Mouse (Mus musculus) CH12.LX (cell line): ENCODE measurements around the gene Syna. TPM values are rescaled to one million over a fixed set of nuclear protein-coding genes. Genes with fewer than 3 reads are reported as not detected.

ENCODE experiments used
- DNase-seq: peaks from one replicate; pipeline ENCODE4 v3.0.0-alpha.2; 2013; ENCODE audit errors: extremely low read depth
- H3K27ac ChIP-seq: 2 replicates; pipeline ENCODE4 v1.5.1; 2012; ENCODE audit warnings: low read depth, mild to moderate bottlenecking, control low read depth, moderate library complexity; ENCODE audit not compliant: insufficient read depth
- H3K27me3 ChIP-seq: replicated peaks from 2 replicates; pipeline ENCODE3; 2012; ENCODE audit warnings: inconsistent platforms
- H3K36me3 ChIP-seq, 2 experiments: replicated peaks in 1 of 2; 2 replicates each; pipeline versions ENCODE3 to v1.6.1; 2012; ENCODE audit warnings: inconsistent platforms in 1 of 2, low read length in 1 of 2, mild to moderate bottlenecking in 1 of 2, mixed read lengths in 1 of 2, moderate library complexity in 1 of 2; ENCODE audit not compliant: control insufficient read depth in 1 of 2, insufficient read depth in 1 of 2
- H3K4me1 ChIP-seq, 2 experiments: 2 replicates each; pipeline ENCODE4 v1.6.1; 2012; ENCODE audit warnings: inconsistent platforms in 1 of 2, moderate library complexity in 1 of 2; ENCODE audit not compliant: insufficient read depth in 2 of 2, control insufficient read depth in 1 of 2
- H3K4me2 ChIP-seq: 2 replicates; pipeline ENCODE4 v1.6.1; 2012; ENCODE audit warnings: low read depth, mild to moderate bottlenecking, control low read depth; ENCODE audit not compliant: poor library complexity, insufficient read depth, severe bottlenecking
- H3K4me3 ChIP-seq, 3 experiments: fragments of 150-350 bp in 1 of 3; sonication (generic) in 1 of 3; replicated peaks in 1 of 3; 2 replicates each; pipeline versions ENCODE3 to v1.5.1; 2011 to 2012; ENCODE audit warnings: low read depth in 2 of 3, low read length in 2 of 3, mild to moderate bottlenecking in 2 of 3, moderate library complexity in 2 of 3, control low read depth in 1 of 3, improper control_type of control experiment in 1 of 3, inconsistent platforms in 1 of 3, mixed read lengths in 1 of 3; ENCODE audit not compliant: poor library complexity in 1 of 3
- H3K79me2 ChIP-seq: replicated peaks from 2 replicates; pipeline ENCODE4 v1.6.1; 2012; ENCODE audit warnings: mild to moderate bottlenecking, moderate library complexity; ENCODE audit not compliant: control insufficient read depth, poor library complexity, insufficient read depth, severe bottlenecking; ENCODE audit errors: extremely low read depth
- H3K9ac ChIP-seq: 2 replicates; pipeline ENCODE4 v1.6.1; 2012; ENCODE audit warnings: low read depth, mild to moderate bottlenecking, control low read depth, moderate library complexity; ENCODE audit not compliant: insufficient read depth
- H3K9me3 ChIP-seq: replicated peaks from 2 replicates; pipeline ENCODE3; 2012; ENCODE audit warnings: low read length, inconsistent platforms, mixed read lengths
- CHD2 ChIP-seq: IDR thresholded peaks from 2 replicates; pipeline ENCODE4 v1.6.1; 2011; ENCODE audit warnings: low read length, improper control_type of control experiment
- E2F4 ChIP-seq: IDR thresholded peaks from 2 replicates; pipeline ENCODE4 v1.6.1; 2011; ENCODE audit warnings: low read depth, low read length, improper control_type of control experiment; ENCODE audit not compliant: insufficient replicate concordance
- EP300 ChIP-seq: IDR thresholded peaks from 2 replicates; pipeline ENCODE4 v1.6.1; 2011; ENCODE audit warnings: low read length, improper control_type of control experiment
- ETS1 ChIP-seq: conservative IDR thresholded peaks from 2 replicates; pipeline ENCODE4 v1.6.1; 2012; ENCODE audit warnings: low read depth, mild to moderate bottlenecking, inconsistent platforms, low read length, improper control_type of control experiment, moderate library complexity
- GABPA ChIP-seq: IDR thresholded peaks from 2 replicates; pipeline ENCODE4 v1.6.1; 2012; ENCODE audit warnings: low read depth, low read length, improper control_type of control experiment, inconsistent platforms; ENCODE audit not compliant: insufficient replicate concordance
- IRF4 ChIP-seq: IDR thresholded peaks from 2 replicates; pipeline ENCODE4 v1.6.1; 2014; ENCODE audit warnings: low read depth, mild to moderate bottlenecking, inconsistent platforms, low read length, improper control_type of control experiment
- JUND ChIP-seq: conservative IDR thresholded peaks from 2 replicates; pipeline ENCODE4 v1.6.1; 2011; ENCODE audit warnings: low read depth, low read length, improper control_type of control experiment
- MAFK ChIP-seq: IDR thresholded peaks from 2 replicates; pipeline ENCODE4 v1.6.1; 2011; ENCODE audit warnings: low read length, improper control_type of control experiment; ENCODE audit not compliant: insufficient replicate concordance
- MAX ChIP-seq: IDR thresholded peaks from 2 replicates; pipeline ENCODE4 v1.6.1; 2011; ENCODE audit warnings: low read length, improper control_type of control experiment
- NELFE ChIP-seq: IDR thresholded peaks from 2 replicates; pipeline ENCODE4 v1.6.1; 2011; ENCODE audit warnings: low read depth, low read length, improper control_type of control experiment
- NRF1 ChIP-seq: IDR thresholded peaks from 2 replicates; pipeline ENCODE4 v1.6.1; 2014; ENCODE audit warnings: low read depth, mild to moderate bottlenecking, inconsistent platforms, low read length, improper control_type of control experiment, moderate library complexity
- PAX5 ChIP-seq: IDR thresholded peaks from 2 replicates; pipeline ENCODE4 v1.6.1; 2012; ENCODE audit warnings: low read length, inconsistent platforms, mixed read lengths
- POLR2A ChIP-seq: IDR thresholded peaks from 2 replicates; pipeline ENCODE4 v1.6.1; 2011; ENCODE audit warnings: low read depth, mild to moderate bottlenecking, improper control_type of control experiment, low read length
- RCOR1 ChIP-seq: conservative IDR thresholded peaks from 2 replicates; pipeline ENCODE4 v1.6.1; 2012; ENCODE audit warnings: low read depth, mild to moderate bottlenecking, inconsistent platforms, low read length, improper control_type of control experiment
- SMC3 ChIP-seq: IDR thresholded peaks from 2 replicates; pipeline ENCODE4 v1.6.1; 2011; ENCODE audit warnings: low read depth, low read length, improper control_type of control experiment
- TBP ChIP-seq: conservative IDR thresholded peaks from 2 replicates; pipeline ENCODE4 v1.6.1; 2011; ENCODE audit warnings: low read depth, low read length, improper control_type of control experiment
- UBTF ChIP-seq: IDR thresholded peaks from 2 replicates; pipeline ENCODE4 v1.6.1; 2012; ENCODE audit warnings: low read depth, mild to moderate bottlenecking, inconsistent platforms, low read length, improper control_type of control experiment, moderate library complexity
- USF2 ChIP-seq: conservative IDR thresholded peaks from 2 replicates; pipeline ENCODE4 v1.6.1; 2011; ENCODE audit warnings: low read depth, low read length, improper control_type of control experiment
- ZC3H11A ChIP-seq: IDR thresholded peaks from 2 replicates; pipeline ENCODE4 v1.6.1; 2012; ENCODE audit warnings: low read depth, mild to moderate bottlenecking, inconsistent platforms, low read length, improper control_type of control experiment
- ZKSCAN1 ChIP-seq: IDR thresholded peaks from 2 replicates; pipeline ENCODE4 v1.6.1; 2012; ENCODE audit warnings: low read depth, inconsistent platforms, low read length, improper control_type of control experiment, borderline replicate concordance
- ZMIZ1 ChIP-seq: IDR thresholded peaks from 2 replicates; pipeline ENCODE4 v1.6.1; 2012; ENCODE audit warnings: low read depth, mild to moderate bottlenecking, inconsistent platforms, low read length, improper control_type of control experiment
- ZNF384 ChIP-seq: IDR thresholded peaks from 2 replicates; pipeline ENCODE4 v1.6.1; 2012; ENCODE audit warnings: low read depth, low read length, improper control_type of control experiment, inconsistent platforms
- dilution Hi-C: fragments of 300-500 bp; cut with MboI; formaldehyde crosslinking; loops from 2 replicates; pipeline ENCODE4 v1.14.3; 2020; ENCODE audit warnings: low sequenced_read_pairs; ENCODE audit not compliant: extremely low pct_unique_long_range_greater_than_20kb, extremely low pct_ligation_motif_present
- in situ Hi-C: fragments of 300-500 bp; cut with MboI; formaldehyde crosslinking; loops from 3 replicates; pipeline ENCODE4 v1.14.3; 2019; ENCODE audit warnings: low sequenced_read_pairs, low pct_ligation_motif_present, low pct_unique_long_range_greater_than_20kb, mixed read lengths
- polyA plus RNA-seq: library from polyadenylated mRNA; unstranded; fragments of >175 nt; gene quantifications from 2 replicates; pipeline ENCODE4 v1.2.1, GENCODE M21; 2012; ENCODE audit warnings: low read depth; ENCODE audit not compliant: insufficient read length
- total RNA-seq, 2 experiments: library from RNA; depleted of rRNA; stranded (reverse); fragments of 300-350 nt in 1 of 2; fragments of >200 nt in 1 of 2; gene quantifications; 2 replicates each; pipeline ENCODE4 v1.2.3; 2012 to 2014

The Syna gene
- total and polyA plus RNA-seq, 3 experiments: 0.13 to 4.0 (median 0.13) TPM

DNA sequence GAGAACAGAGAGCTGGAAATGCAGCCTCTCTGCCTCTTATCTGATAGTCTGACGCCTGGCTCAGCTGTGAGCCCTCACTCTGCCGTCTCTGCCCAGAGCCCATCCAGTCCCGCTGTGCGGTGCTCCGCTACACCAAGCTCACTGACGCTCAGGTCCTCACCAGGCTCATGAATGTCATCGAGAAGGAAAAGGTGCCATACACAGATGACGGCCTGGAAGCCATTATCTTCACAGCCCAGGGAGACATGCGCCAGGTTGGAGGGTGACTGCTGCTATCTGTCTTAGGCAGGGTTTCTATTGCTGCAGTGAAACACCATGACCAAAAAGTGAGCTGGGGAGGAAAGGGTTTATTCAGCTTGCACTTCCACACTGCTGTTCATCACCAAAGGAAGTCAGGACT lies 33.1 kb upstream of the Syna start:
- DNase-seq: no peak
- Histone ChIP-seq H3K36me3 (peaks cover 78 to 92% of the 10 kb centered on the region in 2 experiments), H3K4me2 (no peak overlapping the region), H3K9ac (no peak overlapping the region), H3K9me3 (no peaks in the 10 kb centered on the region), H3K4me1 (peaks cover 2 to 13% of the 10 kb centered on the region in 2 experiments; a peak in 1 of 4 replicates), H3K4me3 (no peak overlapping the region), H3K79me2 (no peaks in the 10 kb centered on the region), H3K27ac (no peak overlapping the region), H3K27me3 (no peaks in the 10 kb centered on the region)
- dilution Hi-C loops (no loop called here), in situ Hi-C loops (no loop called here)
- TF ChIP-seq CHD2 (no peak), E2F4 (no peak), ZKSCAN1 (no peak), NELFE (no peak), USF2 (no peak), MAX (no peak), GABPA (no peak), SMC3 (no peak), POLR2A (no peak), ZMIZ1 (no peak), NRF1 (no peak), ZNF384 (no peak), IRF4 (no peak), ETS1 (no peak)

DNA sequence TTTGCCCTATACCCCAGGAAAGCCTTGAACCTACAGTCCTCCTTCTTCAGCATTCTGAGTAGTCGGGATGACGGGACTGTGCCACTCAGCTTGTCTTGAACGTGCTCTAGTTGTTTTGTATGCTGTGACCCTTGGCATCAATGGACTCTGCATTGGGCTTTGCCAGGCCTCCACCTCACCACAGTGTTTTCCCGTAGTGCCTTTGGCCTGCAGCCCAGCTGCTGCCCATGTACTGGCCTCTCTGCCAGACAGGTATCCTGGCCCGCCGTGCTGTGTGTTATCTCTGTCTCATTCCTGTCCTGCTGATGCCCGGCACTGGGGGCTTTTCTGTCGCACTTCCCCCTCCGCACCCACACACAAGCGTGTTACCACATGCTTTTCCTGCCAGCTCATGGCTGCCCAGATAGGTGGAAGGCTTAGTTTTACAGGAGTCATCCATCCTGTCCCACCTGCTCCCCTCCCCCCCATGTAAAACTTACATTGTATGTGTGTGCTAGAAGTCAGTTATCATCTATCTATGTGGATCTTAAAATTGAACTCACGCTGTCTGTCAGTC lies 32.1 kb upstream of the Syna start:
- H3K4me2 ChIP-seq: no peak overlapping the region
- dilution Hi-C loops: no loop called here
- peaks cover 75 to 85% of the 10 kb centered on the region in 2 experiments for H3K36me3 ChIP-seq
- no peak for DNase-seq
- no peaks in the 10 kb centered on the region for H3K79me2 ChIP-seq
- no peaks in the 10 kb centered on the region for H3K27me3 ChIP-seq
- no peak overlapping the region for H3K27ac ChIP-seq
- H3K4me1 ChIP-seq: peaks cover 2 to 13% of the 10 kb centered on the region in 2 experiments; a peak in 1 of 4 replicates
- H3K9me3 ChIP-seq: no peaks in the 10 kb centered on the region
- in situ Hi-C loops: no loop called here
- no peak overlapping the region for H3K4me3 ChIP-seq
- no peak for TF ChIP-seq EP300
- TF ChIP-seq JUND: no peak
- no peak for TF ChIP-seq RCOR1
- no peak for TF ChIP-seq MAFK
- TF ChIP-seq ZNF384: no peak
- no peak for TF ChIP-seq MAX
- TF ChIP-seq USF2: no peak
- no peak for TF ChIP-seq TBP
- TF ChIP-seq CHD2: no peak
- TF ChIP-seq ETS1: no peak
- no peak for TF ChIP-seq UBTF
- no peak for TF ChIP-seq ZC3H11A
- no peak for TF ChIP-seq PAX5
- no peak for TF ChIP-seq SMC3
- no peak for TF ChIP-seq NELFE
- no peak overlapping the region for H3K9ac ChIP-seq
